Mouse (Mus musculus): Measurements from ENCODE around the gene Snap23.
"Not testable (repeated sequence)": the region's sequence is repeated elsewhere in the genome, so short reads cannot be mapped to it uniquely, and the experiment has no call there.

GRCm38 (mm10) chr2:120572161-120572560 is 4.7 kb downstream of the Snap23 start:
- not testable (repeated sequence) for TF ChIP-seq CTCF (IDR thresholded peaks at IDR 0.05; ENCODE audit: extremely low read depth, insufficient read depth, insufficient read length, insufficient replicate concordance); POLR2A (IDR thresholded peaks at IDR 0.05; ENCODE audit: low read depth, low read length)
